Mouse (Mus musculus) monocyte, adult 5-6 weeks (primary cell): ENCODE data around the gene Llgl2. TPM values are rescaled to one million over a fixed set of nuclear protein-coding genes. Genes with fewer than 3 reads are reported as not detected.

Experiments used
- ATAC-seq: fragments of 153-309, 156-312 bp; replicated peaks from 2 replicates; pipeline ENCODE4 v1.8.0; 2017; ENCODE audit warnings: mild to moderate bottlenecking; ENCODE audit not compliant: low TSS enrichment, insufficient number of reproducible peaks, severe bottlenecking, poor library complexity, low FRiP score
- total RNA-seq: library from RNA; stranded (forward); fragments of 200-1000, 200-491, 200-594 nt; gene quantifications from 3 replicates; pipeline ENCODE4 v1.2.3, GENCODE M21; 2017

The Llgl2 gene
- total RNA-seq, 1 experiment from 2014 or later = 10.4 TPM

DNA sequence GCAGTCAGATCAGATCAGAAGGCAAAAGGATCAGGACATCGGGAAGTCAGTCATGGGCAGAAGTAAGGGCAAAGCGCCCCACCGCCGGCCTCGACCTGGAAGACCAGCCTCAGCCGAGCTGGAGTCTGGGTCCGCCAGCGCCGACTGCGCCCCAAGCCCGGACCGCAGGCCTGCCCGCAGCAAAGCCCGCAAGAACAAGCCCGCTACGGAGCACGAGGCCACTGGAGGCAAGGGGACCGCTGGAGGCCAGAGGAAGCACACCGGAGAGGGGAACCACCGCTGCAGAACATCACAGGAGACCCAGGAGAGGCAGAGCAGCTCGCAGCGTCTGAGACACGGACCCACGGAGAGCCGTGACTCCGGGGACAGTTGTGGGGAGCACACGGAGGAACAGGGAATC lies 34.5 kb downstream of the Llgl2 start, which contains the start of gene Myo15b:
Myo15b (plus strand) TSS at position 53 of the 400 bp plus-strand sequence.
- ATAC-seq = no peak

DNA sequence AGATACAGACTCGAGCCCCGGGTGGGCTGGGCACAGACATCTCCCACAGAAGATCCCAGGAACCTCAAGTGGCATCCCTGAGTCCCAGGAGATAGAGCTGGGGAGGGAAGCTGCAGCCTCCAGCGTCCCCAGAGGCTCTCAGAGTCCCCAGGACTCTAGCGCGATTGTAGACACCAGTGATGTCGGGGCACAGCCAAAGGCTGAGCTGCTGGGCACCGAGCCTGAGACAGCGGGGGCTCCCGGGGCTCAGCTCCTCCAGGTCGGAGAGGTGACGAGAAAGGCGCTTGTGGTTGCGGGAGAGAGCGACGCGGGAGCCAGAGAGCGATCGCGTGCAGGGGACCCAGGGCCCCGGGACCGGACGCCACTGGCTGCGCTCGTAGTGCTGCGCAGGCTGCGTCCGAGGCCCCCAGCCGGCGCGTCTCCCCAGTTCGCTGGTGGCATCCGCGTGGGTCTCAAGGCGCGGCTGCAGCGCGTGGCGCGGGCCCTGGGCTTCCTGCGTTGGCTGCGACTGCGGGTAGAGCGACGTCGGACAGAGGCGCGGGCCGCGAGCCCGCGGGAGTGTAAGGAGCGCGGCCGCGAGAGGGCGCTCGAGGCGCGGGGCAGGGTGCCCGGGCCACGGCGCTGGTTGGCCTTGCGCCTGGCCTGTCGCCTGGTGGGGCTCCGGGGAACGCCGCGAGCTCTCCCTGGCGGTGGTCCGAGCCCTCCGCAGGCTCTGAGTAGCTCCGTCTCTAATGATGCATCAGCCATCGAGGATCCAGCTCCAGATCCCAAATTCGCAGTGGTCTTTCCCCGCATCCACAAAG lies 35.5 kb downstream of the Llgl2 start:
- peak; percentile 24; the same call in 1 of the 2 replicates for ATAC-seq

GRCm38 (mm10) chr11:115863895-115864294 lies 40.0 kb downstream of the Llgl2 start:
- no peak for ATAC-seq

DNA sequence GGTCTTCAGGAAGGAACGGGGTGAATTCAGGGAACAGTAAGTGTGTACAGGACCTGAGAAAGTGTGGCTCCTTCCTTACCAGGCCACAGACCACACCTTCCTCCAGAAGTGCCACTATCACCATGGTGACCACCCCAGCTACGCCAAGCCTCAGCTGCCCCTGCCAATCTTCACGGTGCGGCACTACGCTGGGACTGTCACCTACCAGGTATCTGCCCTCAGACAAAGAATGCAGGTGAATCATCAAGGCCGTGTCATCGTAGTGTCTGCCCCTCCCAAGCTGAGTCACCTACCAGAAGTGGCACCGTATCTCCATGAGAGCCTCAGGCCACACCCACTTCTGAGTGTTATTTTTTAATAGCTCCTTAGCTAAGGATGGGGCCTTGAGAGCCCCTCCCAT lies 45.5 kb downstream of the Llgl2 start:
- ATAC-seq = no peak; the same call in 1 of the 2 replicates

DNA sequence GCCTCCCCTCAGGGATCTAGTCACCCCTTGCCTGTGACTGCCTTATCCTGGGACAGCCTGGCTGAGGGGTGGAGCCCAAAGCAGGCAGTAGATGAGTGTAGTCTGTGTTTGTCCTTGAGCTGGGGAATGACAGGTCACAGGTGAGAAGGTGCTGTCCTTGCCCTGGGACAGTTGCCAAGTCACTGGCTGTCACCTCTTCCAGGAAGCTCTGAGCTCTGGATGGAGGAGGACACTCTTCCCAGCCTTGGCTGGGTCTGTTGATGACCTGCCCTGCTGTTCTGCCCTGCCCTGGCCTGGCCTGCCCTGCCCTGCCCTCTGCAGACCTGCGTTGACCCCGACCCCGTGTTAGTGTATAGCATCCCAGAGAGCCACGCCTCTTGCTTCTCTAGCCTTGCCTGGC lies 48.6 kb downstream of the Llgl2 start:
- ATAC-seq = no peak

- ATAC-seq = no peak
Measured at GRCm38 (mm10) chr11:115875935-115876334, 52.1 kb downstream of the Llgl2 start.

GRCm38 (mm10) chr11:115876438-115876837 lies 52.6 kb downstream of the Llgl2 start:
- no peak for ATAC-seq

- no peak for ATAC-seq
Measured at GRCm38 (mm10) chr11:115877174-115877755, 53.4 kb downstream of the Llgl2 start.

- ATAC-seq = no peak
Measured at GRCm38 (mm10) chr11:115878071-115878470, 54.2 kb downstream of the Llgl2 start.

DNA sequence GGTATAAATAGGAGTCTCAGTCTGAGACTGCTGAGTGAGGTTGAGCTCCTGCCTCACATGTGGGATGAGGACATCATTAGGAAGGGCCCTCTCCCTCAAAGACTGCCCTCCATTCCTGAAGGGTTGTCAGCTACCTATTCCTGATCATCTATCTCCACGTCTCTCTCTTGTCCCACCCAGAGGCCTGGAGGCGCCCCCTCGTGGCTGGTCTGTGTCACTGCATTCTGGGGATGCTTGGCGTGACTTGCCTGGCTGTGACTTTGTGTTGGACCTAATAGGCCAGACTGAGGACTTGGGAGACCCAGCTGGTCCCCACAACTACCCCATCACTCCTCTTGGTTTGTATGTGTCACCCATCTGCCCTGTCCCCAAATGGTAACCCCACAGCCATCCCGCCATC lies 57.2 kb downstream of the Llgl2 start:
- peak; percentile 68 for ATAC-seq

DNA sequence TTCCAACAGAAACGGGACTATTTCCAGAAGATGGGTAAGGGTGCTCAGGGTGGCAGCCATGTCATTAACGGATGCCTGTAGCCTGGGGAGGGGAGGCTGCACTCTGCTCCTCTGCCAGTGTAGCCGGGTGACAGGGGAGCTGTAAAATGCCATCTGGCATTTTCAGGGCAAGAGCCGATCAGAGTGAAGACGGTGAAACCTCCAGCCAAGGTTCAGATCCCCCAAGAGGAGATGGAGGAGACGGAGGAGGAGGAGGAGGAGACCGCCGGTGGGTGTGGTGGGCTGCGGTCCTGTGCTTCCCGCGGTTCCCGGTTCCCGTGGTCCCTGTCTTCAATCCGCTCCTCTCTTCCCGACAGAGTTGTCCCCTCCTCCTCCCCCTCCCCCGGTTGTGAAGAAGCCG lies 59.4 kb downstream of the Llgl2 start:
- no peak for ATAC-seq

DNA sequence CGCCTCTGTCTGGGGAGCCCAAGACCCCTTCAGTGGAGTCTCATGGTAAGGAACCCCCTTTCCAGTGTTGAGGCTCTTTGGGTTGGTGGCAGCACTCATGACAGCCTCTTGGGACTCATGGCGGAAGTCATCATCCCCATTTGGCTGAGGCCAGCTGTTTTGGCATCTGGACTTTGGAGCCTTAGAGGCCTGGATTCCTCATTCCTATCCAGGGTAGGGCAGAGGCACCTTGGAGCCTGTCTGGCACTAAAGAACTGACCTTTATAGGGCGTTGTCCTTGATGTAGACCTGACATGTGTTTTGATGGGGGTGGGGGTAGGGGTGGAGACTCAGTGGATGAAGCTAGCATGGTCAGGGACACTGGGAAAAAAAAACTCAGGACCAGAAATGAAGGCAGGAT lies 60.5 kb downstream of the Llgl2 start:
- ATAC-seq = no peak

DNA sequence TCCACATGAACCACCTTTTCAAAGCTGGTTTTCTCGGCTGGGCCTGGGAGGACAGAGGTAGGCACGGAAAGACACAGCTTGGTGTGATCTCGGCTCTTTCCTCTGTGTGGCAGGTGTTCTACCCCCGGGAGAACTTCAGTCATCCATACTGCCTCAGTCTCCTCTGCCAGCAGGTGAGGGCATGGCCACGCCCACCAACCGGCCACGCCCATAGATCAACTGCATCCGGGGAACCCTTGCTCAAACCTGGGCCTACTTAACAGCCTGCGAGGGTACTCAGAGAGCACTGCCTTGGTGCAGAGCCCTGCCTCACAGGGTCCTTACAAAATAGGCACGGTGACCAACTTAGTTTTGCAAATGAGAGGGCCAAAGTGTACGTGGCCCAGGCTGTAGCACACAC lies 61.4 kb downstream of the Llgl2 start:
- no peak for ATAC-seq

DNA sequence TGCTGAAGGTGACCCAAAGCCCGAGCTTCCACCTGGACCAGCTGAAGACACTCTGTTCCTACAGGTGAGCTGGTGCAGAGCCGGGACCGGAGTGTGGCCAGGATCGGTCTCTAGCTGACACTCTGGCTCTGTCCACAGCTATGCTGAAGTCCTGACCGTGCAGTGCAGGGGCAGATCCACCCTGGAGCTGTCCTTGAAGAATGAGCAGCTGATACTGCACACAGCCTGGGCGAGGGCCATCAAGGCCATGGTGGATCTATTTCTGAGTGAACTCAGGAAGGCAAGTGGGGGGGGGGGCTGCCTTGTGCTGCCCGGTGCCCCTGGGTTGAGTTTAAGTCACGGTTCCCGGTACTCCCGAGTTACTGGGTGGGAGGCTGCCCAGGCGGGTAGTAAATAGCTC lies 62.6 kb downstream of the Llgl2 start:
- ATAC-seq = no peak

DNA sequence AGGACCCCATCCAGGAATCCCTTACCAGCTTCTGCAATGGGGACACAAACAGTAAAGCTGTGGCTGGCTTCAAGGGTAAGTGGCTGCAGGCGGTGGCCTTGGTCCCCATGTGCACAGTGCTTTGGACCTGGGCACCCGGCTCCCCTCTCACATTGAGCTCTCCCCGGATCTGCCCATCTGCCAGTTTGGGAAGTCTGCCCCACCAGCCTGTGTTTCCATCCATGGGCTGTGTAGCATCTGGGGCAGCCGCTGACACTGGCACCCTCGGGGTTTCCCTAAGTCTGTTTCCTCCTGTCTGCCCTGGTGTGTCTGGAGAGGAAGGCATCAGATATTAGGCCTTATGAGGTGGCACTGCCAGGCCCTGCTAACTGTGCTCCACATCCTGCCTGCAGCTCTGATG lies 64.2 kb downstream of the Llgl2 start:
- ATAC-seq = no peak

GRCm38 (mm10) chr11:115889159-115889558 lies 65.3 kb downstream of the Llgl2 start:
- ATAC-seq = no peak

GRCm38 (mm10) chr11:115892213-115892612 lies 68.4 kb downstream of the Llgl2 start:
- no peak for ATAC-seq

DNA sequence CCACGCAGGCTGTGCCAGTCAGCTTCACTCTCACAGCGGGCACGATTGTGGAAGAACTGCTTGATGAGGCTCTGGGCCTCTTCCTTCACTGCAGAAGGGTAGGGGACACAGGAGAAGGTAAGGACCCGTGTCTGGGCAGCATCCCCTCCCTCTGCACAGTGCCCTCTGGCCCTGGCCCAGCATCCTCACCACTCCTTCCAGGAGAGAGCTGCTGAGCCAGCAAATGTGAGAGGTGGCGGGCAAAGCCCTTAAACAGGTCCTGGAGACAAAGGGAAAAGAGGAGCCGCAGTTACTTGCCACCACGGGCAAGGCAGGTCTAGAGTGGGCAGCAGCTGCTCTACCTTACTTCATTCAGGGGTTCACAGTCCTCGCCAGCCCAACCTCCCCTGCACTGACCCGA lies 69.2 kb downstream of the Llgl2 start:
- ATAC-seq = no peak

DNA sequence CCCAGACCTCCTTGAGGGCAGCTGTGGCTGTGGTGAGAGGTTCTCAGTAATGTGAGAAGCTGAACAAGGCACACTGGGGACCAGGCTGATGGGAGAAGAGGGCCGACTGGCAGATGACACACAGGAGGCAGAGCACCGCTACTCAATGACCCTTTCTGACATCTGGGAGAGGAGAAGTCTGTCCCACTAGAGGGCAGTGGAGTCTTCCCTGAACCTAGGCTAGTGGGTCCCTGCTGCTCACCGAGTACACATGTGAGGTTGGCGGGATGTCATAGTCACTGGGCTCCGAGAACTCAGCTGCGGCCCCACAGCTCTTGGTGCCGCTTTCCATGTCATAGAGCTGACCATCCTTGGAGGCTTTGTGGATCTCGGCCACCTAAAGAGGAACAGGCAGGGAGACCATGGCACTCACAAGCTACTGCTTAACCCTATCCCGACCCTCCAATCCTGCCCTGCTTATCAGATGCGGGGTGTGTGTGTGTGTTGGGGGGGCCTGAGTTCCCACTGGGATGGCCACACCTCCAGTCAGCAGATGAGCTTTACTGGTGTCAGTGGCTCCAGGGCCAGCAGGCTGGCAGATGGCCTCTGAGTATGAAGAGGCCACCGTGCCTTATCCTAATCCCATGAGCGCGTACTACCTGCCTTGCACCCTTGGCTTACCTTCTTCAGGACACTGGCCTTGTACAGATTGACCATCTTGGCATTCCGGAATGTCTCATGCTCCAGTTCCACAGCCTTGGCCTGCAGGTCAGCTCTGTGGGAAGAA lies 71.1 kb downstream of the Llgl2 start:
- no peak for ATAC-seq

GRCm38 (mm10) chr11:115898446-115898845 lies 74.6 kb downstream of the Llgl2 start:
- ATAC-seq = no peak
